Mouse (Mus musculus) hindbrain, embryonic 12.5 days (tissue): ENCODE results near the gene Gm11060. TPM values are rescaled to one million over a fixed set of nuclear protein-coding genes. Genes with fewer than 3 reads are reported as not detected.

Experiments used
- ATAC-seq: fragments of 200-750 bp; cut with Nextera tagmentation; 2 replicates; pipeline ENCODE4 v1.8.0; 2017; ENCODE audit warnings: moderate TSS enrichment; ENCODE audit not compliant: low FRiP score
- H3K27ac ChIP-seq: fragments of 300-500 bp; sonication (generic); 2 replicates; pipeline ENCODE4 v1.5.1; 2016; ENCODE audit warnings: mild to moderate bottlenecking
- H3K27me3 ChIP-seq: fragments of 300-500 bp; sonication (generic); 2 replicates; pipeline ENCODE4 v1.6.1; 2016; ENCODE audit warnings: mild to moderate bottlenecking
- H3K36me3 ChIP-seq: fragments of 300-500 bp; sonication (generic); 2 replicates; pipeline ENCODE4 v1.6.1; 2016; ENCODE audit warnings: mild to moderate bottlenecking
- H3K4me1 ChIP-seq: fragments of 300-500 bp; sonication (generic); 2 replicates; pipeline ENCODE4 v1.6.1; 2016
- H3K4me2 ChIP-seq: fragments of 300-500 bp; sonication (generic); replicated peaks from 2 replicates; pipeline ENCODE4 v1.6.1; 2016; ENCODE audit warnings: mild to moderate bottlenecking
- H3K4me3 ChIP-seq: fragments of 300-500 bp; sonication (generic); 2 replicates; pipeline ENCODE4 v1.5.1; 2016; ENCODE audit warnings: mild to moderate bottlenecking
- H3K9ac ChIP-seq: fragments of 300-500 bp; sonication (generic); 2 replicates; pipeline ENCODE4 v1.6.1; 2016; ENCODE audit warnings: mild to moderate bottlenecking, moderate library complexity
- H3K9me3 ChIP-seq: fragments of 300-500 bp; sonication (generic); replicated peaks from 2 replicates; pipeline ENCODE4 v1.6.1; 2016; ENCODE audit warnings: mild to moderate bottlenecking
- WGBS: fragments of 180-500 bp; shearing (Covaris S2); methylation state at CpG from one replicate; pipeline ENCODE4 v1.1.7; 2016; 5-methylcytosine and 5-hydroxymethylcytosine counted together
- polyA plus RNA-seq: library from polyadenylated mRNA; unstranded; fragments of >200 nt; fragmentation: Nextera tagmentation; extraction: Ambion mirVana; gene quantifications from 2 replicates; pipeline ENCODE4 v1.2.1, GENCODE M21; 2016

Gene Gm11060
- polyA plus RNA-seq, 1 experiment from 2014 or later, result not detected

DNA sequence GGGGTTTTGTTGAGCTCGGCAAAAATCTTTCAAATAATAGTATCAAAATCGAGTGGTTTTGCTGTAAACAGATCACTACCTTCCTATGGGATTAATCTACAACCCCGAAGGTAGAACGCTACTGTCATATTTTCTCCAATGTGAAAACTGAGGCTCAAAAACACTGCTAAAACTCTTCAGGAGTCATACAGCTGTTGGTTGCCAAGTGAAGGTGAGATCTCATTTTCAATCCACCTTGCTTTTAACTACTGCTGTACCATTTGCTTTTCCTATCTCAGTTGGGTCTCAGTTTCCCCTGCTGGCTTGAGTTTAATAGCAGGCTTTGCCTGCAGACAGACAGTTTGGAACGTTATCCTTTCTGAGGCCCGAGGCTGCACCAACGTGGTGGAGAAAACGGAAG is 31.6 kb downstream of the Gm11060 start:
- whole genome bisulfite sequencing, result 2% methylated on average over 8 of the region's 8 CpGs
- no peak overlapping the region for H3K27ac ChIP-seq

GRCm38 (mm10) chr2:105123881-105124280 is 32.1 kb downstream of the Gm11060 start:
- ATAC-seq, result no peak
- no peaks in the 10 kb centered on the region for H3K36me3 ChIP-seq
- H3K9ac ChIP-seq, result no peak overlapping the region
- no peak overlapping the region for H3K27ac ChIP-seq
- H3K4me2 ChIP-seq, result no peak overlapping the region
- H3K27me3 ChIP-seq, result peaks cover 94% of the 10 kb centered on the region
- WGBS, result 2% methylated on average over 9 of the region's 9 CpGs
- peaks cover 16% of the 10 kb centered on the region for H3K4me1 ChIP-seq
- no peaks in the 10 kb centered on the region for H3K9me3 ChIP-seq
- H3K4me3 ChIP-seq, result no peak overlapping the region

More for the DNA sequence above, 31.6 kb downstream of the Gm11060 start:
- Histone ChIP-seq H3K36me3 (no peaks in the 10 kb centered on the region), H3K4me3 (no peak overlapping the region), H3K4me2 (no peak overlapping the region), H3K9me3 (no peaks in the 10 kb centered on the region), H3K9ac (no peak overlapping the region), H3K4me1 (peaks cover 16% of the 10 kb centered on the region), H3K27me3 (peaks cover 94% of the 10 kb centered on the region)
- no peak for ATAC-seq

DNA sequence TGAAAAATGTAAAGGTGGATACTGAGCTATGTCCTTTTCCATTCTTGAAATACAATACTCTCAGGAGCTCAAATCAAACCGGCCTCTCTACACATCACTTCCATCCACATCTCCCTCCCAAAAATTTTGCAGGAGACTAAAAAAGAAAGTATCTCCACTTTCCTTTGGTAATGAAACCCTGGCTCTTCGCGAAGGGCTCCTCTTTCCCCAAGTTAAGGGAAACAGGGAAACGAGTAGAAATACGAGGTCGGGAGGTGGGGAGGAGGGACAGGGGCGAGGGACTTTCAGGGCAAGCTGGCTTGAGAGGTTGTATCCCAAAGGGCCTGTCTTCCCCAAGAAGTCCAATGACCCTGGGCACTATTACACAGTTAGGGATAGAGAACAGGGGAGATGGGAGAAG is 32.6 kb downstream of the Gm11060 start:
- no peak overlapping the region for H3K4me2 ChIP-seq
- WGBS, result 0% methylated on average over 7 of the region's 7 CpGs
- peaks cover 16% of the 10 kb centered on the region for H3K4me1 ChIP-seq
- H3K4me3 ChIP-seq, result no peak overlapping the region
- H3K36me3 ChIP-seq, result no peaks in the 10 kb centered on the region
- no peaks in the 10 kb centered on the region for H3K9me3 ChIP-seq
- peaks cover 94% of the 10 kb centered on the region for H3K27me3 ChIP-seq
- no peak for ATAC-seq
- no peak overlapping the region for H3K27ac ChIP-seq
- H3K9ac ChIP-seq, result no peak overlapping the region

GRCm38 (mm10) chr2:105125205-105125604 is 33.4 kb downstream of the Gm11060 start:
- WGBS, result 2% methylated on average over 8 of the region's 8 CpGs
- peaks cover 94% of the 10 kb centered on the region for H3K27me3 ChIP-seq

DNA sequence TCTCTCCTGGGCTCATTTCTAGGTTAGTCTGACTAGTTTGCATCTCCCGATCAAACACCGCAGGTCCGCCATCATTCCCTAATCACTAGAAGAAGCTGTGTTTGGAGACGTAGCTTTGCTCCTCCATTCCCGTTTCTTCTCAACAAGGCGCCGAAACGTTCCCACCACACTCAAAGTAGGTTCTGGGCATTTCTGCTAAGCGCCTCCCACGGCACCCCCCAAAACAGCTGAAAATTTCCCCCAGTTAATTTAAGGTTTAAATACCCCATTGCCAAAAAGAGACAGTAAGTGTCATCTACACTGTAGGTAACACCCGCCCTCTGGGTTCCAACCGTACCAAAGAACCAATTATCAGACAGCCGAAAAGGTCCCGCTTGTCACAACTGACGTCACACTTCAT is 33.8 kb downstream of the Gm11060 start:
- Histone ChIP-seq H3K4me2 (no peak overlapping the region), H3K9ac (no peak overlapping the region), H3K4me3 (no peak overlapping the region), H3K27me3 (peaks cover 94% of the 10 kb centered on the region), H3K36me3 (no peaks in the 10 kb centered on the region), H3K27ac (no peak overlapping the region), H3K4me1 (peaks cover 19% of the 10 kb centered on the region), H3K9me3 (no peaks in the 10 kb centered on the region)
- no peak for ATAC-seq
- 3% methylated on average over 15 of the region's 15 CpGs for WGBS

More at GRCm38 (mm10) chr2:105125205-105125604, 33.4 kb downstream of the Gm11060 start:
- H3K4me1 ChIP-seq, result peaks cover 16% of the 10 kb centered on the region
- no peak overlapping the region for H3K27ac ChIP-seq
- no peak overlapping the region for H3K9ac ChIP-seq
- no peak for ATAC-seq
- no peaks in the 10 kb centered on the region for H3K9me3 ChIP-seq
- no peak overlapping the region for H3K4me3 ChIP-seq
- H3K36me3 ChIP-seq, result no peaks in the 10 kb centered on the region
- H3K4me2 ChIP-seq, result no peak overlapping the region

DNA sequence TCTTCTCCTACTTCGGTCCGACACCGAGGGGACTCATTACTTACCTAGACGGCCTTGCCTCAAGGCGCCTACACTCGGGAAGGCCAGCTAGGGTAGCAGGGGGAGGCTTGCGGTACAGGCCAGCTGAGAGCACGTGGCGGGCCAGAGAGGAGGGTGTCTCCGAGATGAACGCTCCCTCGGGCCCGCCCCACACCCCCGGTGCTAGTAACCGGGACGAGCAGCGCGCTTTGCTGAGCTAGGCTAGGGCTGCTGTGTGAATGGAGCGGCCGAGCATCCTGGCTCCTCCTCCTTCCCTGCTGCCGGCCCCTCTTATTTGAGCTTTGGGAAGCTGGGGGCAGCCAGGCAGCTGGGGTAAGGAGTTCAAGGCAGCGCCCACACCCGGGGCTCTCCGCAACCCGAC is 34.5 kb downstream of the Gm11060 start, which contains the start of gene Wt1:
TSS of gene Wt1 (plus strand) at position 251 of the 400 bp plus-strand sequence.
- Histone ChIP-seq H3K4me1 (peaks cover 21% of the 10 kb centered on the region), H3K9ac (peak within 1 kb of the TSS; percentile 27; the same call in 1 of the 2 replicates), H3K4me2 (peak within 1 kb of the TSS; percentile 40), H3K36me3 (no peaks in the 10 kb centered on the region), H3K27me3 (peaks cover 94% of the 10 kb centered on the region), H3K9me3 (no peaks in the 10 kb centered on the region), H3K27ac (no peak within 1 kb of the TSS), H3K4me3 (peak within 1 kb of the TSS; percentile 21)
- under 1% methylated on average over 25 of the region's 25 CpGs for WGBS
- 0 out of 2 replicates have a peak, but pooled peaks have one; percentile 17 for ATAC-seq

GRCm38 (mm10) chr2:105126691-105127530 is 35.1 kb downstream of the Gm11060 start:
- peak overlapping the region; percentile 21 for H3K4me3 ChIP-seq
- no peaks in the 10 kb centered on the region for H3K9me3 ChIP-seq
- H3K36me3 ChIP-seq, result no peaks in the 10 kb centered on the region
- peak overlapping the region; percentile 40 for H3K4me2 ChIP-seq
- H3K9ac ChIP-seq, result peak overlapping the region; percentile 27; the same call in 1 of the 2 replicates
- 0 out of 2 replicates have a peak, but pooled peaks have one; percentile 1 for ATAC-seq
- peaks cover 21% of the 10 kb centered on the region for H3K4me1 ChIP-seq
- no peak overlapping the region for H3K27ac ChIP-seq
- peaks cover 94% of the 10 kb centered on the region for H3K27me3 ChIP-seq
- under 1% methylated on average over 83 of the region's 92 CpGs for WGBS

- H3K36me3 ChIP-seq, result no peaks in the 10 kb centered on the region
These were observed 36.0 kb downstream of the Gm11060 start for GRCm38 (mm10) chr2:105127531-105128480.

GRCm38 (mm10) chr2:105128564-105128963 is 36.7 kb downstream of the Gm11060 start:
- 2% methylated on average over 12 of the region's 12 CpGs for WGBS
- Histone ChIP-seq H3K9me3 (no peaks in the 10 kb centered on the region), H3K4me2 (no peak overlapping the region), H3K4me1 (peaks cover 17% of the 10 kb centered on the region; the same call in 1 of the 2 replicates), H3K27me3 (peaks cover 100% of the 10 kb centered on the region), H3K4me3 (no peak overlapping the region), H3K36me3 (no peaks in the 10 kb centered on the region), H3K9ac (no peak overlapping the region), H3K27ac (no peak overlapping the region)
- no peak for ATAC-seq

More at GRCm38 (mm10) chr2:105127531-105128480, 36.0 kb downstream of the Gm11060 start:
- Histone ChIP-seq H3K9me3 (no peaks in the 10 kb centered on the region), H3K27me3 (peaks cover 97% of the 10 kb centered on the region), H3K27ac (no peak overlapping the region), H3K4me2 (no peak overlapping the region), H3K9ac (no peak overlapping the region), H3K4me1 (peaks cover 20% of the 10 kb centered on the region), H3K4me3 (no peak overlapping the region; the same call in 1 of the 2 replicates)
- WGBS, result 1% methylated on average over 52 of the region's 52 CpGs
- no peak for ATAC-seq

DNA sequence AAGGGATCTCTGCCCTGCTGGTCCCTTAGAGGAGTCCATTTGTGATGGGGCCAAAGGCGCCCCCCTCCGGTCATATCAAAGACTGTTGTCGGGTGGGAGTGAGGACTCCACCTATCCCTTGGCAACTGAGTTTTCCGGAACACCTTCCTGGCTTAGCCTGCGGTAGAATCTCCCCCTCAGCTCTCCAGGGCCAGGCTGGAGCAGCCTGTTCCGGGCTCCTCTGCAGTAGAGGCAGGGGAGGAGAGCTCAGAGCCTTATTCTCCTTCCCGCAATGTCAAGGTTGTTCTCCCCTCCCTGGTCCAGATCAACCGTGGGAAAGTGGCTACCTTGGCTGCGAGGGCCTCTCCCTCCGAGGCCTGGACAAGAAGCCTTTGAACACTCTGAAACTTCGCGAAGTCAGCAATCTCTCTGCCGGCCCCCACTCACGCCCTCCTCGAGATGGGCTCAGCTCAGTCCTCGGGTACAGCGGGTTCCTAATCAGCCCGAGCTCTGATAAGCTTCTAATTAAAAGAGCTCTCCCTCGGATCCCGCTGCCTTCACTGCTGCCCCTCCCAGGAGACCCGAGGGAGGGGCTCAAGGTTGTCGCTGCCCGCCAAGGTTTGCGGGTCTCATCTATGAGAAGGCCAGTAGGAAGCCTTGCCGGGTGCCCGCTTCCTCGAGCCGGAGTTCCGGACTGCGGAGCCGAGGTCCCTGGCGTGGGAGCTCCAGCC is 38.7 kb downstream of the Gm11060 start:
- WGBS, result under 1% methylated on average over 32 of the region's 32 CpGs
- Histone ChIP-seq H3K27ac (no peak overlapping the region), H3K4me3 (0 out of 2 replicates have a peak overlapping the region, but pooled peaks have one; percentile 1), H3K36me3 (no peaks in the 10 kb centered on the region), H3K9ac (no peak overlapping the region), H3K4me1 (peaks cover 17% of the 10 kb centered on the region; the same call in 1 of the 2 replicates), H3K4me2 (no peak overlapping the region), H3K27me3 (peaks cover 100% of the 10 kb centered on the region), H3K9me3 (no peaks in the 10 kb centered on the region)
- ATAC-seq, result no peak

DNA sequence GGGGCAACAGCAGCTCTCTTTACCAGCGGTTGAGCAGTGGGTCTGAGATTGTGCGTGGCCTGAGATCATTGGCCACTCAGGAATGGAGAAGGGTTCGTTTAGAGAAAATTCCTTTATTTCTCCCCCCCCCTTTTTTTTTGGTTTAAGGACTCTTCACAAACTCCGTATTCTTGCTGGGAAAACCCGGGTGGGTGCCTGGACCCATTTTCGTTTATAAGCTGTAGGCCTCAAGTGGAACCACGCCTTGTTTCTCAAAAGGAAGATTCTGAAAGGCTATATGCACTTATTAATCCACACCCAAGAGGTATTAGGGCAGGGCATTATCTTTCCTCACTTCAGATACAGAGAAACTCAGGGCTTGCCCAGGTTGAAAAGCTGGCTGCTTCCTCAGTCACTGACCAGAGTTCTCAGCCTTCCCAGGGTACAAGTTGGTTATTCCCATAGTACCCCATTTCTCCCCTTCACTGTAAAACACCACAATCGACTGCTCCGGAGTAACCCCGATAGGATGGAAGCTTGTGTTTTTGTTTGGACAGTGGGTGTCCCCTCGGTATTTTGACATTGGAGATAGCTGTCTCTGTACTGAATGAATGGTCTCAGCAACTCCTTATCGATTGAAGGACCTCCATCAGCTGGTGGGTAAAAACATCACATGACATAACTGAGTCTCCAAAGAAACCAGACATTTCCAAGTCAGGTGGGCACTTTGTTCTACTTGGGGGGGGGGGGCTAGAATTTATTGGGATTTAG is 39.4 kb downstream of the Gm11060 start:
- Histone ChIP-seq H3K27me3 (peaks cover 100% of the 10 kb centered on the region), H3K4me2 (no peak overlapping the region)
- 5% methylated on average over 12 of the region's 12 CpGs for WGBS

More for the DNA sequence above, 39.4 kb downstream of the Gm11060 start:
- Histone ChIP-seq H3K9me3 (no peaks in the 10 kb centered on the region), H3K4me1 (peaks cover 16% of the 10 kb centered on the region; the same call in 1 of the 2 replicates), H3K9ac (no peak overlapping the region), H3K4me3 (0 out of 2 replicates have a peak overlapping the region, but pooled peaks have one; percentile 1), H3K27ac (no peak overlapping the region), H3K36me3 (no peaks in the 10 kb centered on the region)
- no peak for ATAC-seq
